Mouse (Mus musculus) brain, adult 2 months (tissue): ENCODE results near the gene Vstm2a.
A peak's percentile ranks its signal among the peaks of the same experiment; 100 is the strongest.

Experiments
- DNase-seq: peaks from one replicate; pipeline ENCODE4 v3.0.0; 2011; ENCODE audit warnings: low read depth, low spot score

The Vstm2a gene

DNA sequence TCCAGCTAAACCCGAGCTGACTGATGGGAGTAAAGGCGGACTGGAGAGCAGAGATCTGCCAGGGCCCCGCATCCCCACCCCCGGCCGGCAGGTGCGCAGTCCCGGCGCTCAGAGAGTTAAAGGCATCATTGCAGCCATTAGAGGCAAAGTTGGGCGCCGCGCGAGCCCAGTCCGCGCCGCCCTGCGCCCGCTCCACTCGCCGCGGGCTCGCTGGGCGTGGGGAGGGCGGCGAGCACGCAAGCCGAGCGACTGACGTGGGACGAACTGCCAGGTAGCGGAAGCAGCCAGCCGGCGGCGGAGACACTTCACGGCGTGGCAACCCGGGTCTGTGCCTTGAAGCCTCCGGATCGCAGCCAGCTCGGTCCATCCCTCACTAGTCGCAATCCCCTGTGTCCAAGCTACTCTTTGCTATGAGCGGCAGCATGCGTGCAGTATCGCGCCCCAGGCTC lies at the start of gene Vstm2a:
Vstm2a (plus strand) TSS at position 252 of the 449 bp plus-strand sequence.
- peak; percentile 90 for DNase-seq

- DNase-seq = peak; percentile 57
Measured at GRCm38 (mm10) chr11:16257011-16257410, 513 bp upstream of the Vstm2a start.

- DNase-seq = peak; percentile 65
Measured at GRCm38 (mm10) chr11:16258300-16258699, 776 bp downstream of the Vstm2a start.

DNA sequence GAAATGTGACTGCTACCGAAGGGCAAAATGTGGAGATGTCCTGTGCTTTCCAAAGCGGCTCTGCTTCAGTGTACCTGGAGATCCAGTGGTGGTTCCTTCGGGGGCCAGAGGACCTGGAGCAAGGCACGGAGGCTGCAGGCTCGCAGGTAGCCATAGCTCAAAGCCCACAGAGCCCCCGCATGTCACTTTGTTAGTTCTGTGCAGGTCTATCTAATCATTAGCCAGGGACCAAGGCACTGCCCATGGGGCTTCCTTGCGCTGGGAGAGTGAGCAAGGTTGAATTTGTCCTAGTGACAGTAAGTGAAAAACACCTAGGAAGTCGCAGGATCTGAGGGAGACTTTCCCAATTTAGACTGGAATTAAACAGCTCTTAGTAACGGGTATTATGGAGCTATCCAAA lies 2.4 kb downstream of the Vstm2a start:
- DNase-seq = peak; percentile 37

DNA sequence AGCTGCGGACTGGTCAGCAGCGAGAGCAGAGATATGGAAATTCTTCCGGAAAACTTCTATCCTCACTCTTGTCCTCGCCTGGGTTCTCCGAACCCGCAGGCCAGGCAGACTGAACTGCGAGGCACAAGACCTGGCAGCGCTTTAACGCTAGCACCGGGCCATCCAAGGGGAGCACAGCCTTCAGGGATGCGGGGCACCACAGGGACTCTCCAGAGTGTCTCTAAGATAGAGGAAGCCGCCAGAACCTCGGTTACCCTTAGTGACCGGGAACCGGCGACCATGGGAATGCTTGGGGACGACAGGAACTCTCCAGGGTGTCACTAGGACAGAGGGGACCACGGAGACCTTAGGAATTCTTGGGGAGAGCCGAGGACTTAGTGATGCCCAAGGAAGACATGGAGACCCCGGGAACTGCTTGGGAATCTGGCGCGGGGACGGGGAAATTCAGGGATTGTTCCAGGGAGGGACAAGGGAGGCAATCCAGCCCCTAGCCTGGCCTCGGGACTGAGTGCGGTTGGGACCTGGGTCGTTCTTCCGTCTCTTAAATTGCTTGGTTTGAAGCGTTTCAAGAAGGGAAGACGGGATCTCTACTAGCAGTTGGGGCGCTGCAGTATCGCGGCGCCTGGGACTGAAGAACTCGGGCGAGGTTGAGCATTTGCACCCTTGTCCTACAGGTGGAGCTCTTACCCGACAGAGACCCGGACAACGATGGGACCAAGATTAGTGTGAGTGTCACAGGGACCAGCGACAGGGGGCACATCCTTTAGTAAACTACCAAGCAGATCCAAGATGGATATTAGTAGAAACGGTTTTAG lies 3.4 kb downstream of the Vstm2a start:
- DNase-seq = peak; percentile 93

DNA sequence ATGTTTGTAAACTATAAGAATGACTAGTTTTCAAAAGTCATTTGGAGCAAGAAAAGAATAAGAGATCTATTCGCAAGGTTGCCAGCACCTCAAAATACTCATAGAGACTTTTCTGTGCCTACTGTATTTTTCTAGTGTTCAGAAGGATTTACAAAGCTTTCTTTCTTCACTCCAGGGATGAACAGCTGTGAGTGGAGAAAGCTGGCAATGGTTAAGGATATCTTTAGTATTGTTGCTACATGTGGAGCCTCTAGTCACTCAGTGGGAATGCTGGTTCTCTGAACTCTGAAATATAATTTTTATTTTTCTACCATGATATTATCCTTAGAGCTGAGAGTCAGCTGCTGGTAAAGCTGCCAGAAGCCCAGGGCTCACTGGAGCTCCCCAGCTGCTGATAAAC lies 10.9 kb downstream of the Vstm2a start:
- DNase-seq = peak; percentile 63

DNA sequence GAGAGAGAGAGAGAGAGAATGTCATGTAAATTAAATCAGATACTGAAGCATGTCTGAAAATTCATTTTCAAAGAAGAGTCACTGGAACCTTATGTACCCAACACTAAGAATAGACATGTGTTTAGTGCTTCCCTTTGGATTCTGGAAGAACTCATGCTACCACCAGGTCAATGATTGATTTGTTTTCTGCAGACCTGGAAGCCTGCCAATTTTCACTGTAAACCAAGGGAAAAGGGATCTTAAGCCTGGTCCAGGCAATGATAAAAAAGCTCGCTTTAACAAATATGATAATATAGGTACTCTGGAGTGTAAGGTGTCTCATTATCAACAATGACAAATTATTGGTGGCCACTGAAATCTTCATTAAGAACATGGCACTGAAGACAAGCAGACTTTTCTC lies 32.9 kb downstream of the Vstm2a start:
- DNase-seq = no peak

DNA sequence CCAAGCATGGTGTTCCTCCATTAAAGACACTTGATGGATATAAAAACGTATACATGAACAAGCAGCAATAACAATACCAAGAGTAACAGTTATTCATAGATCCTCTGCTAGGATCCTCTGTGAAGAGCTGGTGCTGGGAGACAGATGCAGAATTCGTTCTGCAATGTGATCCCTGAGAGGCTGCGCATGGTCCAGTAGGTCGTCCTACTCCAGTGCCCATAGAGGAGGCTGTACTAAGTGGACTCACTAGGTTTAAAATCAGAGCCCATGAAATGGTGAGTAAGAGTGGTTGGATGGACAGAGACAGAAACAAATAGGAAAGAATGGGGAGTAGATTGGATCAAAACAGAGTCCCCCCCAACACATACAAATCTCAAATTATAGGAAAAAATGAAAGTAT lies 35.4 kb downstream of the Vstm2a start:
- no peak for DNase-seq

DNA sequence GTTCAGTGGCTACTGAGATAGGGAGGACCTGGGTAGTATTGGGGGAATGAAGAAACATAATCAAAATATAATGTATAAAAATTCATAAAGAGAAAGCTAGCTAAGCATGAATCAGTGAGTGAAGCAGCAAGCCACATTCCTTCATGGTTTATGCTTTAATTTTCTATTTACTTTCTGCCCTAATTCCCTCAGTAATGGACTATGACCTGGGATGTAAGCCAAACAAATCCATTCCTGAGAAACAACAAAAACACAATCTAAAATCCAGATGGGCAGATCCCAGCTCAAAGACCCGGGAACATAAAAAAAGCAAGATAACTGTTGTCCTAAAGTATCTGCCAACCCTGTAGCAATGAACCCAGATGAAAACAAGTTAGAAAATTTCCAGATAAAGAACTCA lies 39.0 kb downstream of the Vstm2a start:
- DNase-seq = no peak

GRCm38 (mm10) chr11:16299492-16299891 lies 42.0 kb downstream of the Vstm2a start:
- no peak for DNase-seq

GRCm38 (mm10) chr11:16299960-16300359 lies 42.4 kb downstream of the Vstm2a start:
- DNase-seq = no peak

DNA sequence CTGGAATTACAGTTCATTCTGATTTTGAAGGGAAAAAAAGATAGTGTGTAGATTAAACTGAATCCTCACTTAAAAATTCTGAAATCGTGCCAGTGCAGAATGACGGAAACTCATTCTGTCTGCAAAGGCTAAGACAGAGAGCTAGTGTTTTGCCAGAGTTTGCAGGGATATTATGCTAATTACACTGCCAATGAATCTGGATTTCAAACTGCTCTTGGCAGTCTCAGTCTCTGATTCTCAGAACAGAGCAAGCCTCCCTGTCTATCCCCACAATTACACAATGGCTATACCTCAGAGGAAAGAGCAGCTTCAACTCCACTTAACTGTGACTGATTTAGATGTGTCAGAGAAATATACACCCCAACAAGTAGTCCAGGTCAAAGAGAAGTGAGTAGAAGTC lies 43.2 kb downstream of the Vstm2a start:
- peak; percentile 73 for DNase-seq

GRCm38 (mm10) chr11:16315097-16315496 lies 57.6 kb downstream of the Vstm2a start:
- no peak for DNase-seq

- no peak for DNase-seq
Measured at GRCm38 (mm10) chr11:16345179-16345578, 87.7 kb downstream of the Vstm2a start.

DNA sequence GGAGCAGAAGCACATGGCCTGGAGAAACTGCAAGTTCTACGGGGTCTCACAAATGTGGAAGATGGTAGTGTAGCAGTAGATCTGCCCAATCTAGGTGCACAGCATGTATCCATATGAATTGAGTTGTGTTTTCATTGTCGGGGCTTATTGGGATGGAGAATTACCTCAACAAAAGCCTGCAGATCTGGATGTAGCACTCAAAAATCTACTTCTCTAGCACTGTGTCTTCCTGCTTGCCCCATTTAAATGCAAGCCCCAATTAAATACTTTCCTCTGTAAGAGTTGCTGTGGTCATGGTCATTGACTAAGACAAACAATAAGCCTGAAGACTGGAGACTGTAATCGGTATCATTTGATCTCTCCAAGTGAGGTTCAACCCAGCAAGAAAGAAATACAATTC lies 88.2 kb downstream of the Vstm2a start:
- DNase-seq = no peak

GRCm38 (mm10) chr11:16351915-16352314 lies 94.4 kb downstream of the Vstm2a start:
- DNase-seq = no peak

- no peak for DNase-seq
Measured at GRCm38 (mm10) chr11:16354356-16354755, 96.8 kb downstream of the Vstm2a start.

GRCm38 (mm10) chr11:16366852-16367587 lies 109.5 kb downstream of the Vstm2a start:
- peak; percentile 13 for DNase-seq

- peak; percentile 47 for DNase-seq
Measured at GRCm38 (mm10) chr11:16403627-16404026, 146.1 kb downstream of the Vstm2a start.

DNA sequence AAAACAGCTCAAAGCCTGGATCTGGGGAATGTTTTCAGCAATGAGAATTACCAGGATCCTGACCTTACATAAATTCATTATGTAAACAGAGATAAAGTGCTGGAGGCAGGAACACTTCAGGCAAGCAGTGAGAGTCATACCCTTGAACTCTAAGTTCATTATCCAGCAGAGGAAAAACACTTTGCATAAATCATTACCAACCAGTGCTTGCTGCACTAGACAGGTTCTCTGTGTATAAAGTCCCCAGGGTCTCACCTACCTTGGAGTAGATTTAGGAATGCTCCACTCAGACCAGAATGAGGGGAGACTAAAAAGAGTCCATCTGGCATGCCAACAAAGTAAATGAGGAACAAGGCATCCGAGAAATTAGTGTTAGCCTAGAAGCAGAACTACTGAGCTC lies 154.2 kb downstream of the Vstm2a start:
- DNase-seq = peak; percentile 3

DNA sequence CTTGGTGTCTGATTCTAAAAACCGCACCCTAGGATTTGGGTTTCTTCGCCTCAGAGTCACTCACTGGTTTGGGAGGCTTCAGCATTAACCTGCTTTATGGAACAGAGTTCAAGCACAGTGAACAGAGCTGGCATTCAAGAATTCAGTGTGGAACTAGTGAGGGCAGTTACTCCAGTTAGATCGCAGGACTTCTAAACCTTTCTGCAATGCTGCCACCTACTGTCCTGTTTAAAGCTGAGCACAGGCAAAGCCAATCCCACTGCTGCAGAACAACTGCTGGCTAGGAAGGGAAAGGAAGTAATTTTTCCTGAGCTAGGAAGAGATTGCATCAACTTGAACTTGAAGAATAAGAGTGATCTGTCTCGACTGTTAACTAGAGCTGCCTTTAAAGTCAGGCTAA lies 155.1 kb downstream of the Vstm2a start:
- DNase-seq = peak; percentile 87

- DNase-seq = no peak
Measured at GRCm38 (mm10) chr11:16413077-16413644, 155.6 kb downstream of the Vstm2a start.
